Mouse (Mus musculus) forebrain, embryonic 10.5 days (tissue): ENCODE measurements at regions not wholly inside any gene's neighbourhood (a gene's known extent, or its start where the extent isn't known, plus 50 kb on each side); places are given as distances from the start of the nearest gene placed in this dataset.
A peak's percentile ranks its signal among the peaks of the same experiment; 100 is the strongest.
"Not testable (repeated sequence)": the region's sequence is repeated elsewhere in the genome, so short reads cannot be mapped to it uniquely, and the experiment has no call there.

Experiments used
- DNase-seq: peaks from one replicate; pipeline ENCODE4 v3.0.0-alpha.2; 2017; ENCODE audit warnings: low spot score; ENCODE audit errors: extremely low spot score
- H3K27ac ChIP-seq: fragments of 300-500 bp; sonication (generic); 2 replicates; pipeline ENCODE4 v1.5.1; 2016; ENCODE audit warnings: mild to moderate bottlenecking
- H3K27me3 ChIP-seq: fragments of 300-500 bp; sonication (generic); 2 replicates; pipeline ENCODE4 v1.6.1; 2016; ENCODE audit warnings: mild to moderate bottlenecking; ENCODE audit not compliant: poor library complexity, severe bottlenecking
- H3K36me3 ChIP-seq: fragments of 300-500 bp; sonication (generic); replicated peaks from 2 replicates; pipeline ENCODE4 v1.6.1; 2016; ENCODE audit warnings: mild to moderate bottlenecking, moderate library complexity
- H3K4me1 ChIP-seq: fragments of 300-500 bp; sonication (generic); 2 replicates; pipeline ENCODE4 v1.6.1; 2016
- H3K4me3 ChIP-seq: fragments of 300-500 bp; sonication (generic); 2 replicates; pipeline ENCODE4 v1.5.1; 2016; ENCODE audit warnings: mild to moderate bottlenecking, moderate library complexity
- H3K9me3 ChIP-seq: fragments of 300-500 bp; sonication (generic); 2 replicates; pipeline ENCODE4 v1.6.1; 2016; ENCODE audit warnings: mild to moderate bottlenecking, moderate library complexity
- WGBS: fragments of 180-500 bp; shearing (Covaris S2); methylation state at CpG from one replicate; pipeline ENCODE4 v1.1.7; 2016; 5-methylcytosine and 5-hydroxymethylcytosine counted together

- H3K4me1 ChIP-seq, result no peaks in the 10 kb centered on the region
- H3K27ac ChIP-seq, result no peak overlapping the region
- H3K4me3 ChIP-seq, result no peak overlapping the region
- DNase-seq, result no peak
- H3K9me3 ChIP-seq, result no peaks in the 10 kb centered on the region
- no peaks in the 10 kb centered on the region for H3K27me3 ChIP-seq
- no peaks in the 10 kb centered on the region for H3K36me3 ChIP-seq
These were observed 298.0 kb upstream of the Foxg1 start for GRCm38 (mm10) chr12:49084505-49084904.

DNA sequence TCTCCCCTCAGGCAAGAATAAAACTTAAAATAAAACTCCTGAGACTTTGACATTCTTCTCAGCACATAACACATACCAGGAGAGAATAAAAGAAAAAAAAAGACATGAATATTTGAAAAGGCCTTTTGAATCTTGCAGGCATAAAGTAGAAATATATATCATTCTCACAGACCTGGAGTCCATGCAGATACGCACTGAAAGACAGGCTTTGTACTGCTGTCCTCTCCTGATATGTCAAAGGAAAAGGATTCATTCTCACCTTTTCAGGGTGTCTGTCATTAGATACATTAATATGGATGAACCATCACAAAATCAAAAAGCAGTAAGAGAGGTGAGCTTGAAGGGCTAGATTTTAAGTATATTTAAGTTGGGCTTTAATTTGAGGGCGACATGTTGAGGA lies 296.4 kb upstream of the Foxg1 start:
- no peak overlapping the region for H3K4me3 ChIP-seq
- WGBS, result 81% methylated on average over 2 of the region's 2 CpGs
- H3K27ac ChIP-seq, result no peak overlapping the region
- H3K9me3 ChIP-seq, result no peaks in the 10 kb centered on the region
- H3K27me3 ChIP-seq, result no peaks in the 10 kb centered on the region
- no peak for DNase-seq
- no peaks in the 10 kb centered on the region for H3K36me3 ChIP-seq
- no peaks in the 10 kb centered on the region for H3K4me1 ChIP-seq

DNA sequence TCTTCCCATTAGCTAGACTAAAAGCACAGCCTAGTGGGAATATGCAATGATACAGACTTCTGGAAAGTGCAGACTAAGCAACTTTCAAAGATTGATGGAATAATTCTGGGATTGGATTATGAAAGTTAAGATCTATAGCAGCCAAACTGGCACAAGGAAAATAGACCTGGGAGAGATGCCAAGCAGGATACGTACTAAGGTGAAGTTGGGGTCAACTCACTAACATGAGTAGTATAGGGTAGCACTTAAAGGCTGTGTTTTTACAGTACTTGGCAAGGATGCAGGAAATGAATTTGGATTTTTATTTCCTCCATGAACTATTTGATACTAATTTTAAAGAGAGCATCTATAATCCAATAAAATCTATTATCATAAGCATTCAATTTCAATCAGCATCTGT lies 292.3 kb upstream of the Foxg1 start:
- 90% methylated on average over 1 of the region's 1 CpGs for WGBS
- Histone ChIP-seq H3K36me3 (no peaks in the 10 kb centered on the region), H3K27ac (no peak overlapping the region)

DNA sequence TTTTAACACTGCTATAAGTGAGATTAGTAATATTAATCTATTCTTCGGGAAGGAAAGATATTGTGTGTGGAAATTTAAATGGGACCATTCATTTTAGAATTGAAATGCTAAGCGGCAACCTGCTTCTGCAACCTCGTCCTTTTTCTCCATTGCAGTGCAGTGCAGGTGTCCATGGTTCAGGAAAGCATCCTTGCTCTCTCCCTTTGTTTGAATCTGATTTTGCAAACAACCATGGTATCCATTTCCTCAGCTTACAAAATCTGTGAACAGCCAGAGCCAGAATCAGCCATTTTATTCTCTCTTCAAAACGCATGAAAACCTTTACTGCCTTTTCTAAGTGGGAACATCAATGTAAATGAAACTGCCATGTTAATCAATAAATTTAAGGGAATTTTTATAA lies 276.5 kb upstream of the Foxg1 start:
- Histone ChIP-seq H3K9me3 (no peaks in the 10 kb centered on the region), H3K4me3 (no peak overlapping the region), H3K36me3 (no peaks in the 10 kb centered on the region), H3K27me3 (no peaks in the 10 kb centered on the region), H3K27ac (no peak overlapping the region), H3K4me1 (no peaks in the 10 kb centered on the region)
- DNase-seq, result no peak
- 66% methylated on average over 4 of the region's 4 CpGs for WGBS

More for the DNA sequence above, 292.3 kb upstream of the Foxg1 start:
- Histone ChIP-seq H3K27me3 (no peaks in the 10 kb centered on the region), H3K9me3 (no peaks in the 10 kb centered on the region), H3K4me3 (no peak overlapping the region), H3K4me1 (no peaks in the 10 kb centered on the region)
- DNase-seq, result no peak

DNA sequence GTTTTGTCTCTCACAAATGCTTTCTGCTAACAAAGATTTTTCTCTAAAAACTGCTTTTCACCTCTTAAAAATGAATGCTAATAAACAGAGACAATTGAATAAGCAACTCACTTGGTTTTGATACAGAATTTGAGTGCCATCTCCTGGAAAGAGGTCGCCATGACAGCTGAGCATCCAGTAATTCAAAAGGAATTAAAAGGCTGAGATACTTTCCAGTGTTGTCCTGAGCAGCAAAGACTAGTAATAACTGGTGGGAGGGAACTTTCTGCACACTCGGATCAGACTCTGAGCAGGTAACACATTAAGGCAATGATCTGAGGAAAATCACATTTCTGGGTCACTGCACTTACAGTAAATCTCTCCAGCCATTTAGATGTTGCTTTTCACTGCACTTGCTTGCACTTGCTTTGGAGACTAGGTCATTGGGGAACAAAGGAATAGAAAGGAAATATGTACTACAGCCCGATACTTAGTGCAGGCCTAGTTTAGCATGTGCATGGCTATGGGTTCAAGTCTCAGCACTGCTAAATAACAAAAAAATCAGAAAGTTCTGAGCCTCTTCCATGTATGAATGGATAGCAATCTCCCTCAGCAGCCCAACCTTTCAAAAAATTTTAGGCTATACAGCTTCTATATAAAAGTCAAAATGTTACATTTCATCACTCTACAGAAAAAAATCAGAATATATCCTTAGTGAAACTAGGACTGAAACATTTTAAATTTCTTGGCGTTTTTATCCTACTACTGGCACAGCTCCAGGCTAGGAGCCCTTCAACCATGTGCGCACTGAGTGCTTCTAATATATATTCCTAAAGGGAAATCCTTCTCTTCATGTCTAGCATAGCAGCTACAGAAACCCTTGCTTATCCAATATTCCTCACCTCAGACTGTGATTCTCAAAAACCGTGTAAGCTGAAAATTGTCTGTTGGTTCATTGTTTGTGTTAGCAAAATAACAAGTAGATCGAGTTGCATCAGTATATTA lies 275.8 kb upstream of the Foxg1 start:
- Histone ChIP-seq H3K36me3 (no peaks in the 10 kb centered on the region), H3K27me3 (no peaks in the 10 kb centered on the region), H3K27ac (no peak overlapping the region), H3K4me1 (no peaks in the 10 kb centered on the region), H3K4me3 (no peak overlapping the region), H3K9me3 (no peaks in the 10 kb centered on the region)
- WGBS, result 65% methylated on average over 7 of the region's 7 CpGs
- peak; percentile 18 for DNase-seq

DNA sequence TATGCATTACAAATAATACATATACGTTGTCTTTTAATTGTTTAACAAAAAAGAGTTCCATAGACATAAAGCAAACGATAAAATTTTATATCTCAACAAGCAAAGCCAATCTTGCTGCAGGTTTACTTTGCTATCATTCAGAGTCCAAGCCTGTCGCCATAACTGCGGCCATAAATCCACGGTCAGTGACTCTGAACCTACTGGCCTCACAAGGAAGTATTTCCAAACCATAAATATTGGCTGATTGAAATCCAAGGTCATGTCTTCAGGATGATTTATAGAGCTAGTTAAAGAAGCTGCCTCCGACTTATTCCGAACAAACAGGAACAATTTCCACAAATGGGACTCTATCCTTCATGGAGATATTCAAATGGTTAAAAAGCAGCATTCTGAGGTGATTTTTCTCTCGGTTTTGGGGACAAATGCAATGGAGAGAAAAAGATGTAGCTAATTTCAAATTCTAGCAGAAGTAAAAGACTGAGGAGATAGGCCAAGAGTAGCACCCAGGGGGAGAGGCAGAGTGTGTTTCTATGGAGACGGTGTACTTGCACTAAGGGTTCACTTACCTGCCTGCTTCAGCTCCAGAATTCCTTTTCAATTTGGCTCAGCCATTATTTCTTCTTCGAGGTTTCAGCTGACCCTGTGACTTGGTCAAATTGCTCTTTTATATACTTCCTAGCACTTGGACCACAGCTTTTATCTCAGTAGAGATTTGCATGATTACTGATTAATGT lies 274.9 kb upstream of the Foxg1 start:
- no peak overlapping the region for H3K27ac ChIP-seq
- WGBS, result 82% methylated on average over 10 of the region's 10 CpGs
- no peak overlapping the region for H3K4me3 ChIP-seq
- H3K4me1 ChIP-seq, result no peaks in the 10 kb centered on the region
- no peaks in the 10 kb centered on the region for H3K36me3 ChIP-seq
- no peak for DNase-seq
- no peaks in the 10 kb centered on the region for H3K9me3 ChIP-seq
- H3K27me3 ChIP-seq, result no peaks in the 10 kb centered on the region

DNA sequence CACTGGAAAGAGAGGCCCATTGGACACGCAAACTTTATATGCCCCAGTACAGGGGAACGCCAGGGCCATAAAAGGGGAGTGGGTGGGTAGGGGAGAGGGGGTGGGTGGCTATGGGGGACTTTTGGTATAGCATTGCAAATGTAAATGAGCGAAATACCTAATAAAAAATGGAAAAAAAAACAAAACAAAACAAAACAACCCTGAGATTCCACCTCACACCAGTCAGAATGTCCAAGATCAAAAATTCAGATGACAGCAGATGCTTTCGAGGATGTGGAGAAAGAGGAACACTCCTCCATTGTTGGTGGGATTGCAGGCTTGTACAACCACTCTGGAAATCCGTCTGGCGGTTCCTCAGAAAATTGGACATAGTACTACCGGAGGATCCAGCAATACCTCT lies 251.4 kb upstream of the Foxg1 start:
- H3K27ac ChIP-seq, H3K9me3 ChIP-seq, H3K4me3 ChIP-seq, H3K27me3 ChIP-seq, H3K36me3 ChIP-seq, H3K4me1 ChIP-seq, DNase-seq: not testable (repeated sequence)
- 86% methylated on average over 5 of the region's 7 CpGs for WGBS

- no peaks in the 10 kb centered on the region for H3K4me1 ChIP-seq
- H3K4me3 ChIP-seq, result no peak overlapping the region
- no peak overlapping the region for H3K27ac ChIP-seq
- no peaks in the 10 kb centered on the region for H3K36me3 ChIP-seq
- no peak for DNase-seq
- WGBS, result 63% methylated on average over 5 of the region's 5 CpGs
- no peaks in the 10 kb centered on the region for H3K27me3 ChIP-seq
- H3K9me3 ChIP-seq, result no peaks in the 10 kb centered on the region
These were observed 212.4 kb upstream of the Foxg1 start for GRCm38 (mm10) chr12:49170097-49170496.

GRCm38 (mm10) chr12:49171014-49171677 lies 211.3 kb upstream of the Foxg1 start:
- Histone ChIP-seq H3K27ac (no peak overlapping the region), H3K36me3 (no peaks in the 10 kb centered on the region), H3K4me1 (no peaks in the 10 kb centered on the region), H3K27me3 (no peaks in the 10 kb centered on the region), H3K4me3 (no peak overlapping the region), H3K9me3 (no peaks in the 10 kb centered on the region)
- DNase-seq, result no peak
- 67% methylated on average over 1 of the region's 1 CpGs for WGBS

DNA sequence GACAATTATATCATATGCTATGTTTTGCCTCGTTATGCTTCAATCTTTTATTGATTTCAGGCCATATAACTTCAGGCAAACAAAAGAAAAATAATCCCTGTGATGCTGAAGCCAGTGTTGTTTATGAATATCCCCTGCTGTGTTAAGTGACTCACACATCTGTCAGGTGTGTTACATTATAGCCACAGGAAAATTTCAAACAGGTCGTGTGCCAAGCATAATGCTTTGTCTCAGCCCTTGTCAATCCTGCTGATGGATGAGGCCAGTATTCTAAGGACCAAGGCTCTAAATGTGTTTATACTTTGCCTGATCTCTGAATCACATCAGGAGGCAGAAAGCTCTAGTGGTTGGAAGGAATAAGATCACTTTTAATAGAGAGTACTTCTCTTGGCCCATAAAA lies 191.1 kb upstream of the Foxg1 start:
- Histone ChIP-seq H3K27ac (no peak overlapping the region), H3K27me3 (no peaks in the 10 kb centered on the region), H3K4me1 (no peaks in the 10 kb centered on the region), H3K36me3 (no peaks in the 10 kb centered on the region), H3K4me3 (no peak overlapping the region), H3K9me3 (no peaks in the 10 kb centered on the region)
- no peak for DNase-seq
- 69% methylated on average over 2 of the region's 2 CpGs for WGBS

GRCm38 (mm10) chr12:49233524-49234306 lies 148.7 kb upstream of the Foxg1 start:
- no peak overlapping the region for H3K4me3 ChIP-seq
- H3K36me3 ChIP-seq, result no peaks in the 10 kb centered on the region
- no peak overlapping the region for H3K27ac ChIP-seq
- no peak for DNase-seq
- H3K4me1 ChIP-seq, result no peaks in the 10 kb centered on the region
- 80% methylated on average over 5 of the region's 5 CpGs for WGBS
- H3K9me3 ChIP-seq, result no peaks in the 10 kb centered on the region
- H3K27me3 ChIP-seq, result no peaks in the 10 kb centered on the region
